Mouse (Mus musculus): Measurements from ENCODE around the gene Ephb4.

DNA sequence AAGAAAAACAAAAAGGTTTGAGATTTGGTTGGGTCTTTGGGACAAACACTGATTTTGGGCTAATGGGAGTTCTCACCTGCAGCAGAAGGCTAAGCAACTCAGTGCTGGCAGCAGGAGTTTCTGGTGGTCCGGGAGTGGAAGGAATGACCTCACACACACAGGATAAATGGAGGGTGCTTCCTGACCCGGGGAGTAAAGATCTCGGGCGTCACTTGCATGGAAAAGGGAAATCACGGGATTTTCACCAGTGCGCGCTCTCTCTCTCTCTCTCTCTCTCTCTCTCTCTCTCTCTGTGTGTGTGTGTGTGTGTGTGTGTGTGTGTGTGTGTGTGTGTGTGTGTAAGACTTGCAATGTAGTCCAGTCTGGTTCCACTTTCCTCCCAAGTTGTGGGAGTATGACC, 2.1 kb upstream of the Ephb4 start:
- TF ChIP-seq TAL1 (IDR thresholded peaks at IDR 0.05; ENCODE audit: low read length), result no peak
- no peak for TF ChIP-seq GATA1 (IDR thresholded peaks at IDR 0.05; ENCODE audit: low read length)
